Mouse (Mus musculus): ENCODE measurements around the gene Fdx1l. TPM values are rescaled to one million over a fixed set of nuclear protein-coding genes. Genes with fewer than 3 reads are reported as not detected.

Gene Fdx1l
- polyA plus RNA-seq, 1 experiment from 2014 or later = 74.4 TPM

DNA sequence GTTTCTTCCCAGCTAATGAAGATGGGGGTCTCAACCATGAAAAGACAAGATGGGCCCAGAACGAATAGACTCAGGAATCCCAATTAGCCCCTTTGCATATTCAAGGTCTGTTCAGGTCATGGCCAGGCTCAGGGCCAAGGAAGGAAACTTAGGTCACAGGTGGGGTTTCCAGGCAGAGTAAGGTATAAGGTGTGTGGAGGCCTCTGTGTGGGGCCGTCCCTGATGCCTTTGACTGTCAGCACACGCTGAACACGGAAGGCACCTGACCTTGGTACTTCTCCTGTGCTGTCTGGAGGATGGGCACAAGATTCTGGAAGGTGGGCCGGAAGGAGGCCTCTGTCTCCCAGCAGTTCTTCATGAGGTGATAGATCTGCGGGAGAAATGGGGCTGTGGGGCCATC lies 31.4 kb upstream of the Fdx1l start:
- H3K4me3 ChIP-seq (ENCODE audit: low read depth, low read length) = no peak overlapping the region
- H3K4me1 ChIP-seq (replicated peaks; ENCODE audit: control insufficient read depth, insufficient read depth, low read length) = peaks cover 7% of the 10 kb centered on the region; the same call in 1 of the 2 replicates
- no peaks in the 10 kb centered on the region for H3K36me3 ChIP-seq (ENCODE audit: control insufficient read depth, insufficient read depth, low read length)
- ATAC-seq (replicated peaks; ENCODE audit: low FRiP score, low TSS enrichment, low read depth) = no peak
- 83% methylated on average over 6 of the region's 6 CpGs for WGBS
- H3K9me3 ChIP-seq (ENCODE audit: control insufficient read depth, low read length) = no peaks in the 10 kb centered on the region
- no peaks in the 10 kb centered on the region for H3K27me3 ChIP-seq (replicated peaks; ENCODE audit: control insufficient read depth, insufficient read depth, low read length)
- H3K9ac ChIP-seq (ENCODE audit: low read length) = no peak overlapping the region
- H3K4me2 ChIP-seq (ENCODE audit: low read length) = no peak overlapping the region
- H3K27ac ChIP-seq (ENCODE audit: low read depth) = no peak overlapping the region
- DNase-seq (ENCODE audit: low spot score) = no peak

DNA sequence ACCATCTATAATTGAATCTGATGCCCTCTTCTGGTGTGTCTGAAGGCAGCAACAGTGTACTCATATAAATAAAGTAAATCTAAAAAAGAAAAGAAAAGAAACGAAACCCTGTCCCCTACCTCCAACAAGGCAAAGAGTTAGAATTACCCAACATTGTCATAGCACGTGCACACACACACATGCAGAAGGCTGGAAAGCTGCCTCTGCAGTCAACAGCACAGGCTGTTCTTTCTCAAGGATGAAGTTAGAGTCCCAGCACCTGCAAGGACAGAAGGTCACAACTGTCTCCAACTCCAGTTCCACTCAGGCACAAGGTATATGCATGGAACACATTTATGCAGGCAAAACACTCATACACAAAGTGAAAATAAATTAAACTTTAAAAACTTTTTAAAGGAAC lies 28.7 kb upstream of the Fdx1l start:
- Histone ChIP-seq H3K4me2 (ENCODE audit: low read length) (no peak overlapping the region), H3K27ac (ENCODE audit: low read depth) (no peak overlapping the region), H3K27me3 (replicated peaks; ENCODE audit: control insufficient read depth, insufficient read depth, low read length) (no peaks in the 10 kb centered on the region), H3K4me1 (replicated peaks; ENCODE audit: control insufficient read depth, insufficient read depth, low read length) (0 out of 2 replicates have a peak, but pooled peaks cover 7% of the 10 kb centered on the region), H3K9me3 (ENCODE audit: control insufficient read depth, low read length) (no peaks in the 10 kb centered on the region), H3K9ac (ENCODE audit: low read length) (no peak overlapping the region), H3K4me3 (ENCODE audit: low read depth, low read length) (no peak overlapping the region), H3K36me3 (ENCODE audit: control insufficient read depth, insufficient read depth, low read length) (no peaks in the 10 kb centered on the region)
- DNase-seq (ENCODE audit: low spot score) (no peak), ATAC-seq (replicated peaks; ENCODE audit: low FRiP score, low TSS enrichment, low read depth) (no peak)
- WGBS = 94% methylated on average over 2 of the region's 2 CpGs

DNA sequence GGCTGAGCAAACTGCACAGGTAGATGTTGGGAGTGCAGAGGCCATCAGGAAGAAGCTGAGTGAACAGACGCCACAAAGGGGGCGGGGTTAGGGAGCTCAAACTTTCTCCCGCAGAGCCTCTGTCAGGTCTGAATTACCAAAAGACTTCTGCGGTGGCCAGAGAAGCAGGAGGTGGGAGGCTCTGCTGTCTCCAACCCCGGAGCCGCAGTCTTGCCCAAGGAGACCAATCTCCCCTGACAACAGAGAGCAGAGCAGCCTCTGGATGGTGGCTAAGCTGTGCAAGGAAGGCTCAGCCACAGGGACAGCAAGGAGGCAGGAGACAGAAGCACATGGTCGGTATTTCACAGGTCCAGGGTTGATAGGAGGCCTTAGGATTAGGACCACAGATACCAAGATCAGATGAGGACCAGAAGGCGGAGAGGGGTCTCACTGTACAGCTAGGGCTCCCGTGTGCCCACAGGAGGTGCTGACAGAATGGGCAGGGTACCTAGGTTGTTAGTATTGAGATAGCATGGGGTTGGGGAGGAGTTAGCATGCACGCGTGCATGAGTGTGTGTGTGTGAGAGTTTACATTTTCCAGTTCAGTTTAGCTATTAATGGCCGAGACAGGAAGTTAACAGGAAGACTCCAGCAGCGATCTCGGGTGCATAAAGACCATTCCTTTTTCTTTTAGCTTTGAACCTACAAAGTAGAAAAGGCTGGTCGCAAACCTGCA lies 27.2 kb upstream of the Fdx1l start:
- H3K36me3 ChIP-seq (ENCODE audit: control insufficient read depth, insufficient read depth, low read length) = no peaks in the 10 kb centered on the region
- H3K9me3 ChIP-seq (ENCODE audit: control insufficient read depth, low read length) = no peaks in the 10 kb centered on the region
- ATAC-seq (replicated peaks; ENCODE audit: low FRiP score, low TSS enrichment, low read depth) (no peak), DNase-seq (ENCODE audit: low spot score) (no peak)
- 0 out of 2 replicates have a peak, but pooled peaks cover 7% of the 10 kb centered on the region for H3K4me1 ChIP-seq (replicated peaks; ENCODE audit: control insufficient read depth, insufficient read depth, low read length)
- no peak overlapping the region for H3K4me2 ChIP-seq (ENCODE audit: low read length)
- H3K9ac ChIP-seq (ENCODE audit: low read length) = no peak overlapping the region
- WGBS = 38% methylated on average over 15 of the region's 15 CpGs
- no peaks in the 10 kb centered on the region for H3K27me3 ChIP-seq (replicated peaks; ENCODE audit: control insufficient read depth, insufficient read depth, low read length)
- no peak overlapping the region for H3K4me3 ChIP-seq (ENCODE audit: low read depth, low read length)
- no peak overlapping the region for H3K27ac ChIP-seq (ENCODE audit: low read depth)

DNA sequence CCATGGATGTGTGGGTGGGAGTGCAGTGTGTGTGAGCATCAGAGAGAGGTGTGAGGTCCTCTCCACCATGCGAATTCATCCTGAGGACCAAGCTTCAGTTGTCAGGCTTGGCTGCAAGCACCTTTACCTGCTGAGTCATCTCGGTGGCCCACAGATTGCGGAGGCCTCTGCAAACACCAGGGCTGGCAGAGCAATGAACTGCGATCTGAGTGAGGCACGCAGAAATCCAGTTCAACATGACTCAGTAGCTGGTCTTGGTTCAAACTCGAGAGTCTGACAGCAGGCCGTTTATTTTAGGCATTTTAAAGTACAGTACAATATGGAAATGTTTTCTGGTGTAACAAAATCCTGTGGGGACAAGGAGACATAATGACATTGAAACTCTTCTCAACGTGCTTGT lies 24.4 kb upstream of the Fdx1l start:
- DNase-seq (ENCODE audit: low spot score) = no peak
- H3K4me1 ChIP-seq (replicated peaks; ENCODE audit: control insufficient read depth, insufficient read depth, low read length) = 0 out of 2 replicates have a peak, but pooled peaks cover 4% of the 10 kb centered on the region
- H3K27ac ChIP-seq (ENCODE audit: low read depth) = no peak overlapping the region
- H3K4me3 ChIP-seq (ENCODE audit: low read depth, low read length) = no peak overlapping the region
- H3K27me3 ChIP-seq (replicated peaks; ENCODE audit: control insufficient read depth, insufficient read depth, low read length) = no peaks in the 10 kb centered on the region
- no peak for ATAC-seq (replicated peaks; ENCODE audit: low FRiP score, low TSS enrichment, low read depth)
- H3K9ac ChIP-seq (ENCODE audit: low read length) = no peak overlapping the region
- no peaks in the 10 kb centered on the region for H3K9me3 ChIP-seq (ENCODE audit: control insufficient read depth, low read length)
- H3K4me2 ChIP-seq (ENCODE audit: low read length) = no peak overlapping the region
- H3K36me3 ChIP-seq (ENCODE audit: control insufficient read depth, insufficient read depth, low read length) = no peaks in the 10 kb centered on the region
- WGBS = 65% methylated on average over 8 of the region's 8 CpGs

DNA sequence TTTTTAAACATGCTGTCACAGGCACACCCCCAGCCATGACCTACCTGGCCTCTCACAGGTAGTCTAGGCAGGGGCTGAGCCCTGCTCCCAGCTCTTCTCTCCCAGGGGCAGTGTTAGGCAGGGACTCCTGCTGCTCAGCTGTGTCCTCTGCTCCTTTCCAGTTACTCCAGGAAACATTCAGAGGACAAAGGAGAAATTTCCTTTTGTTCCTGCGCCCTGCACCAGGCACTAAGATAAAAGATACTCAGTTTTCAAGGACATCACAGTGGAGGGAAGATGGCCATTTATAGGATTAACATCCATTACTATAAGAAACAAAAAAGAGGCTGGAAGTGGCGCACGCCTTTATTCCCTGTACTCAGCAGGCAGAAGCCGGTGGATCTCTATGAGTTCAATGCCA lies 22.5 kb upstream of the Fdx1l start:
- no peak for ATAC-seq (replicated peaks; ENCODE audit: low FRiP score, low TSS enrichment, low read depth)
- WGBS = 90% methylated on average over 4 of the region's 4 CpGs
- Histone ChIP-seq H3K4me2 (ENCODE audit: low read length) (no peak overlapping the region), H3K4me1 (replicated peaks; ENCODE audit: control insufficient read depth, insufficient read depth, low read length) (peaks cover 5% of the 10 kb centered on the region), H3K4me3 (ENCODE audit: low read depth, low read length) (no peak overlapping the region), H3K9ac (ENCODE audit: low read length) (no peak overlapping the region), H3K27me3 (replicated peaks; ENCODE audit: control insufficient read depth, insufficient read depth, low read length) (no peaks in the 10 kb centered on the region), H3K36me3 (ENCODE audit: control insufficient read depth, insufficient read depth, low read length) (no peaks in the 10 kb centered on the region), H3K27ac (ENCODE audit: low read depth) (no peak overlapping the region), H3K9me3 (ENCODE audit: control insufficient read depth, low read length) (no peaks in the 10 kb centered on the region)
- no peak for DNase-seq (ENCODE audit: low spot score)

DNA sequence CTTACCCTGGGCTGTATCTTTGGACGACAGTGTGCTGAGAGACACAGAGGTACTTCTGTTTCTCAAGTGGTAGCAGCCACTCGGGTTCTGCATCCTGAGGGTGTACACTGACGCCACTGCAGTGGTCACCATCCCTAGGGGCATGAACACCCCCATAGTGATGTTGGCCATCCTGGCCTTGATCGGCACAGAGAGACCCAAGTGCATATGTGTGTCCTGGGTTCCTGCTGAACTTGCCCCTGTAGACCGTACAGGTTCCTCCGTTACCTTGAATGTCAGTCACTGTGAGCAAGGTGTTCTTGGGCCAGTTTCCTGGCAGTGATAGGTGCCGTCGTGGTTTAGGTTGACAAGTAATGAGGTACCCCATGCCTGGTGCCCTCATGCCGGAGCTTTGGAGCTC lies 20.0 kb upstream of the Fdx1l start:
- H3K9me3 ChIP-seq (ENCODE audit: control insufficient read depth, low read length) = no peaks in the 10 kb centered on the region
- no peak for DNase-seq (ENCODE audit: low spot score)
- peaks cover 17% of the 10 kb centered on the region for H3K36me3 ChIP-seq (ENCODE audit: control insufficient read depth, insufficient read depth, low read length)
- WGBS = 95% methylated on average over 9 of the region's 9 CpGs
- no peak overlapping the region for H3K27ac ChIP-seq (ENCODE audit: low read depth)
- ATAC-seq (replicated peaks; ENCODE audit: low FRiP score, low TSS enrichment, low read depth) = no peak
- no peaks in the 10 kb centered on the region for H3K27me3 ChIP-seq (replicated peaks; ENCODE audit: control insufficient read depth, insufficient read depth, low read length)
- H3K9ac ChIP-seq (ENCODE audit: low read length) = no peak overlapping the region
- no peak overlapping the region for H3K4me3 ChIP-seq (ENCODE audit: low read depth, low read length)
- H3K4me1 ChIP-seq (replicated peaks; ENCODE audit: control insufficient read depth, insufficient read depth, low read length) = peaks cover 12% of the 10 kb centered on the region
- H3K4me2 ChIP-seq (ENCODE audit: low read length) = no peak overlapping the region

DNA sequence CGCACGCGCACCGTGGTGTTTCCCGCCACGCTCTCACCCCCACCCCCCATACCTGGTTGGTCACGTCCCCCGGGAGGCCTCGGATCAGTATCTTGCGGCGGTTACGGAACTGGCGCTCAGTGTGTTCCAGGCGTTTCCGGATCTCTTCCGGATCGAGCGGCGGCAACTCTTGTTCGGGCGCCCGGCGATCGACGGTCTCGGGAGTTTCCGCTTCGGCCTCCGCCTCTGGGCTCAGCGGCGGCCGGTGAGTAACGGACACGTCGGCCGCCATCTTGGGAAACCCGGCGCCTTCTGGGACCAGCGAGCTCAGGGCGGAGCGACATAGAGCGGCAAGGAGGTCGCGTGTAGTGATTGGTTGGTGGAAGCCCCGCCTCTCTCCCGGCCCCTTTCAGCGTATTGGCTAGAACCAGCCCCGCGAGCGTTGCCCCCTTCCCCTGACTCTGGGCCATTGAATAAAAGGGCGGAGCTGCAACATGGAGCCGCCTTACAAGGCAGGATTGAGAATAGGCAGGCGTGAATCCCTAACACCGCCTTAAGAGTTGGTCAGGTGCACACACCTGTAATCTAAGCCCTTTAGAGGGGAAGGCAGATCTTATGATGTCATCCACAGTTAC lies 18.4 kb upstream of the Fdx1l start, which contains the start of the genes Gm38431 and Raver1:
Gene Gm38431, minus strand, starts transcription at position 291 of the 614 bp plus-strand sequence.
Gene Raver1, minus strand, starts transcription at position 302 of the 614 bp plus-strand sequence.
- ATAC-seq (replicated peaks; ENCODE audit: low FRiP score, low TSS enrichment, low read depth) = peak; percentile 99
- peak within 1 kb of the TSS; percentile 81 for H3K4me2 ChIP-seq (ENCODE audit: low read length)
- H3K9ac ChIP-seq (ENCODE audit: low read length) = peak within 1 kb of the TSS; percentile 81
- H3K4me1 ChIP-seq (replicated peaks; ENCODE audit: control insufficient read depth, insufficient read depth, low read length) = peaks cover 12% of the 10 kb centered on the region
- H3K9me3 ChIP-seq (ENCODE audit: control insufficient read depth, low read length) = no peaks in the 10 kb centered on the region
- WGBS = under 1% methylated on average over 54 of the region's 54 CpGs
- H3K4me3 ChIP-seq (ENCODE audit: low read depth, low read length) = peak within 1 kb of the TSS; percentile 87
- DNase-seq (ENCODE audit: low spot score) = peak; percentile 95
- H3K27me3 ChIP-seq (replicated peaks; ENCODE audit: control insufficient read depth, insufficient read depth, low read length) = no peaks in the 10 kb centered on the region
- H3K36me3 ChIP-seq (ENCODE audit: control insufficient read depth, insufficient read depth, low read length) = peaks cover 32% of the 10 kb centered on the region
- peak within 1 kb of the TSS; percentile 90 for H3K27ac ChIP-seq (ENCODE audit: low read depth)

DNA sequence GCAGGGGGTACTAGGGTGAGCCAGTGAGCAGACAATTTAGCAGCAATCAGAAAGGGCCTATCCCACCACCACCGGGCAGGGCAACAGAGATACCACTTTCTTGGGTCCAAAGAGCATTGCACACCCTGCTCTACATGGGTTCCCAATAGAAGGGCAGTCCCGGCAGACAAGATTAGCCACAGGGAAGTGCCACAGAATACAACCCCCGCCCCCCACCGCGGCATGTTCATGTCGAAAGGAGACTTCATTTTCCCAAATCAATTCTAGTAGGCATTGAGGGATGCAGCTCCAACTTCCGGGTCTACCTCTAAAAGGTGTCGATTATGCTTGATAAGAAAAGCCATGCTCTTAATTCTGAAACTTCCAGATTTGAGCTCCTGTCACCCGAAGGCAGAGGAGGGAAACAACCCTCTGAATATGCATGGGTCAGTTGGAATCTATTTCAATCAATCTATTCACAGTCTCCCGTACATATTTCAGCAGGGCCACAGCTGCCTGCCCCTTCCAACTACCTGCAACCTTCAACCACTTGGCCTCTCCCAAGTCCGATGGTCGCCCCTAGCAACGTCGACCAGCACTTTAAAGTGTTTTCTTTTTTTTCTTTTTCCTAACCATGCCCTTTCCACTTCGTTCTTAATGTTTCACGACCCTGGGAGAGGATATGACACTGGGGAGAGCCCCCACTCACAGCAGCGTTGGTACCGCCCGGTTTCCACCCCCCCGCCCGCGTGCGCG lies 17.7 kb upstream of the Fdx1l start:
- Histone ChIP-seq H3K9ac (ENCODE audit: low read length) (peak overlapping the region; percentile 81), H3K9me3 (ENCODE audit: control insufficient read depth, low read length) (no peaks in the 10 kb centered on the region), H3K4me1 (replicated peaks; ENCODE audit: control insufficient read depth, insufficient read depth, low read length) (peaks cover 12% of the 10 kb centered on the region), H3K4me2 (ENCODE audit: low read length) (peak overlapping the region; percentile 81), H3K4me3 (ENCODE audit: low read depth, low read length) (peak overlapping the region; percentile 87), H3K36me3 (ENCODE audit: control insufficient read depth, insufficient read depth, low read length) (peaks cover 39% of the 10 kb centered on the region), H3K27ac (ENCODE audit: low read depth) (peak overlapping the region; percentile 90), H3K27me3 (replicated peaks; ENCODE audit: control insufficient read depth, insufficient read depth, low read length) (no peaks in the 10 kb centered on the region)
- ATAC-seq (replicated peaks; ENCODE audit: low FRiP score, low TSS enrichment, low read depth) (peak; percentile 21; the same call in 1 of the 2 replicates), DNase-seq (ENCODE audit: low spot score) (no peak)
- WGBS = 4% methylated on average over 24 of the region's 24 CpGs

Data from intestine, embryonic 14.5 days (tissue).